Mouse (Mus musculus) embryonic facial prominence, embryonic 15.5 days (tissue): ENCODE results near the gene Usp10. TPM values are rescaled to one million over a fixed set of nuclear protein-coding genes. Genes with fewer than 3 reads are reported as not detected.

ENCODE experiments used
- ATAC-seq: fragments of 200-750 bp; cut with Nextera tagmentation; 2 replicates; pipeline ENCODE4 v1.8.0; 2017; ENCODE audit warnings: low read depth, moderate TSS enrichment; ENCODE audit not compliant: insufficient number of reproducible peaks, low FRiP score, low TSS enrichment
- H3K27ac ChIP-seq: fragments of 300-500 bp; sonication (generic); replicated peaks from 2 replicates; pipeline ENCODE4 v1.5.1; 2015; ENCODE audit warnings: mild to moderate bottlenecking, inconsistent platforms
- H3K27me3 ChIP-seq: fragments of 300-500 bp; sonication (generic); 2 replicates; pipeline ENCODE4 v1.6.1; 2015; ENCODE audit warnings: inconsistent platforms
- H3K36me3 ChIP-seq: fragments of 300-500 bp; sonication (generic); 2 replicates; pipeline ENCODE4 v1.6.1; 2015; ENCODE audit warnings: mild to moderate bottlenecking, inconsistent platforms
- H3K4me1 ChIP-seq: fragments of 300-500 bp; sonication (generic); 2 replicates; pipeline ENCODE4 v1.6.1; 2015; ENCODE audit warnings: inconsistent platforms
- H3K4me2 ChIP-seq: fragments of 300-500 bp; sonication (generic); replicated peaks from 2 replicates; pipeline ENCODE4 v1.6.1; 2015; ENCODE audit warnings: mild to moderate bottlenecking, inconsistent platforms
- H3K4me3 ChIP-seq: fragments of 300-500 bp; sonication (generic); replicated peaks from 2 replicates; pipeline ENCODE4 v1.5.1; 2015; ENCODE audit warnings: mild to moderate bottlenecking, inconsistent platforms
- H3K9ac ChIP-seq: fragments of 300-500 bp; sonication (generic); 2 replicates; pipeline ENCODE4 v1.6.1; 2015; ENCODE audit warnings: inconsistent platforms
- H3K9me3 ChIP-seq: fragments of 300-500 bp; sonication (generic); replicated peaks from 2 replicates; pipeline ENCODE4 v1.6.1; 2016; ENCODE audit warnings: inconsistent platforms
- WGBS: fragments of 180-500 bp; shearing (Covaris S2); methylation state at CpG from one replicate; pipeline ENCODE4 v1.1.7; 2015; 5-methylcytosine and 5-hydroxymethylcytosine counted together
- polyA plus RNA-seq: library from polyadenylated mRNA; unstranded; fragments of >200 nt; fragmentation: Nextera tagmentation; extraction: Ambion mirVana; gene quantifications from 2 replicates; pipeline ENCODE4 v1.2.1, GENCODE M21; 2015

Usp10 gene
- polyA plus RNA-seq, 1 experiment from 2014 or later: 111 TPM

DNA sequence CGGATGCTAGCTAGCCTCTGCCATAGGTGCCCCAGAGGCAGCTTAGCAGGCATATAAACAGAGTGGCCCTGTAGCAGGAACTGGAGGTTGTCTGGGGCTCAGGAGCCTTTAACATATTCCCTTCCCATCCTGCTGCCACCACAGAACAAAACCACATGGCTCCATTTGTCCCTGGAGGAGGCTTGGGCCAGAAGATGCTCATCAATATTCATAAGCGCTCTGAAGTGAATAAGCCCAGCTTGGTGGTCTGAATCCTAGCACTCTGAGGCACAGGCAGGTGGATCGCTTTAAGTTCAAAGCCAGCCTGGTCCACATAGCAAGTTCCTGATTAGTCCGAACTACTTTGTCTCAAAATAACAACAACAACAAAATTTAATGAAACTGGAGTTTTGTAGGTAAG is 22.1 kb upstream of the Usp10 start:
- ATAC-seq: no peak
- Histone ChIP-seq H3K4me3 (no peak overlapping the region), H3K4me2 (no peak overlapping the region), H3K27me3 (peaks cover 3% of the 10 kb centered on the region; the same call in 1 of the 2 replicates), H3K4me1 (peaks cover 6% of the 10 kb centered on the region; the same call in 1 of the 2 replicates), H3K27ac (no peak overlapping the region), H3K9me3 (no peaks in the 10 kb centered on the region), H3K36me3 (no peaks in the 10 kb centered on the region), H3K9ac (no peak overlapping the region)
- 50% methylated on average over 4 of the region's 4 CpGs for WGBS

DNA sequence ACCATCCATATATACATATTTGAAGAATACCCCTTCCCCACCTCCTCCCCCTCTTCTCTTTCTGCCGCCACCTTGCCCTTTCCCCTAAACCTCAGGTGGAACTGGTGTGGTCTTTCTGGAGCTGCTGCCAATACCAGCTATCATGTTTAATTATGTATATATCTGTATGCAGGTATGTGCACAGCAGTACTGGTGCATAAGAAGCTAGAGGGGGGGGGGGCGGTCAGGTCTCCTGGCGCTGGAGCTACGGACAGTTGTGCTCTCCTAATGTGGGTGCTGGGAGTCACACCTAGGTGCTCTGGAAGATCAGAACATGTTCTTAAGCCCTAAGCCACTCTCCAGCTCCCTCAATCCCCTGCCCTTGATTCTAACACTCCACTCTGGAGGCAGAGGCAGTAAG is 13.1 kb upstream of the Usp10 start:
- H3K9ac ChIP-seq: no peak overlapping the region
- H3K36me3 ChIP-seq: no peaks in the 10 kb centered on the region
- peaks cover 21% of the 10 kb centered on the region for H3K27me3 ChIP-seq
- no peak overlapping the region for H3K4me3 ChIP-seq
- H3K9me3 ChIP-seq: no peaks in the 10 kb centered on the region
- H3K4me1 ChIP-seq: no peaks in the 10 kb centered on the region
- ATAC-seq: no peak
- H3K27ac ChIP-seq: no peak overlapping the region
- H3K4me2 ChIP-seq: no peak overlapping the region
- 76% methylated on average over 4 of the region's 4 CpGs for WGBS

DNA sequence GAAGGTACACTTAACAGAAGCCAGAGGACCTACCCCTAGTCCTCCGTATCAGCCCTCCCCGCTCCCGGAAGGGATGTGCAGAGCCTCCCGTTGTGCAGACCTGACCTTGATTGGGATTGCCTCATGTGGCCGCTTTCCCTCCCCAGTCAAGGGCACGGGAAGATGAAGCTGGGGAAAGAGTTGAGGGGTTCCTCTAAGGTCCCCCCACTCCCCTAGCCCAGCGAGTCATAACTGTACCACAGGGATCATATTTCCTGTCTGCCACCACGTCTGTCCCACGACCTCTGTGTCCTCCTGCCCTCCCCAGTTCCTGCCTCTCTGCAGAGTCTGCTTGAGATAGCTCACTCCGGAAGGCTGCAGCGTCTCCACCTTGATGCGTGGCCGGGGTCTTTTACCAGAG is 12.2 kb upstream of the Usp10 start:
- Histone ChIP-seq H3K9ac (no peak overlapping the region), H3K4me2 (no peak overlapping the region), H3K4me3 (no peak overlapping the region), H3K4me1 (no peaks in the 10 kb centered on the region), H3K9me3 (no peaks in the 10 kb centered on the region), H3K36me3 (no peaks in the 10 kb centered on the region), H3K27me3 (peaks cover 21% of the 10 kb centered on the region), H3K27ac (no peak overlapping the region)
- ATAC-seq: no peak
- 13% methylated on average over 13 of the region's 13 CpGs for WGBS

DNA sequence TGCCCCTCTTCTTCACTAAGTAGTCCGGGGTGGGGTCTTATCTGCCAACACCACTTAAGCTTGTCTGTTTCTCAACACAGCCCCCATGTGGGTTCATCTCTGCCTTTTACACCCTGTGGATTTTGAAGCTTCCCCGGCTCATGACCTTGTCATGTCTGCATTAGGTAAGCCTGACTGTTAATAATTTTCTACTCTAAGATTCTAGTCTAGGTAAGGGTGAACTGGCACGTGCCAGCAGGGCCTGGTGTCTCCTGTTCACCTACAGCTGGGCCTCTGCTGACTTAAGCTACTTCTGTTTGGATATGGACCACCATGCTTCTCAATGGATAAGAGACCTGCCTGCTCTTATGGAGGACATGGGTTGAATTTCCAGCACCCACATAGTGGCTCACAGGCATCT is 8.8 kb upstream of the Usp10 start:
- WGBS: 82% methylated on average over 3 of the region's 3 CpGs
- H3K4me1 ChIP-seq: no peaks in the 10 kb centered on the region
- no peak overlapping the region for H3K27ac ChIP-seq
- H3K4me2 ChIP-seq: no peak overlapping the region
- H3K36me3 ChIP-seq: no peaks in the 10 kb centered on the region
- no peak overlapping the region for H3K9ac ChIP-seq
- peaks cover 21% of the 10 kb centered on the region for H3K27me3 ChIP-seq
- H3K4me3 ChIP-seq: no peak overlapping the region
- no peak for ATAC-seq
- no peaks in the 10 kb centered on the region for H3K9me3 ChIP-seq

DNA sequence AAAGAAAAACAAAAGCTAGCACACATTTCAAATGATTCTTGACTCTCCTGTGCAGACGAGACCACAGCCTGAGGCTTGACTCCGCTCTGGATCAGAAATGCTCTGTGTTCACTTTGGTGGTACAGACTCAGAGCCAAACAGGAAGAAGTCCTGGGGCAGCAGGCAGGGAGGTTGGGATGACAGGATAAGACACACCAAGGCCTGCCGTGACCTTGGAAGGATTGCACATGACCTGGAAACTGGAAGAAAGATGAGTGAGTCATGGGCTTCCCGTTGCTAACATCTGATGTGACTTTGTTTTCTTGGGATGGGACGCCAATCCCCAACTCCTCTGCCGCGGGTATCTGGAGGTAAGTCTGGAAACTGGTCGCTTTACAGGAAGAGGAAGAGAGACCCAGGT is 8.2 kb upstream of the Usp10 start:
- H3K4me1 ChIP-seq: no peaks in the 10 kb centered on the region
- no peak overlapping the region for H3K9ac ChIP-seq
- peaks cover 20% of the 10 kb centered on the region for H3K27me3 ChIP-seq
- H3K9me3 ChIP-seq: no peaks in the 10 kb centered on the region
- H3K4me2 ChIP-seq: no peak overlapping the region
- no peak overlapping the region for H3K4me3 ChIP-seq
- no peaks in the 10 kb centered on the region for H3K36me3 ChIP-seq
- 60% methylated on average over 8 of the region's 8 CpGs for WGBS
- ATAC-seq: no peak
- H3K27ac ChIP-seq: no peak overlapping the region

DNA sequence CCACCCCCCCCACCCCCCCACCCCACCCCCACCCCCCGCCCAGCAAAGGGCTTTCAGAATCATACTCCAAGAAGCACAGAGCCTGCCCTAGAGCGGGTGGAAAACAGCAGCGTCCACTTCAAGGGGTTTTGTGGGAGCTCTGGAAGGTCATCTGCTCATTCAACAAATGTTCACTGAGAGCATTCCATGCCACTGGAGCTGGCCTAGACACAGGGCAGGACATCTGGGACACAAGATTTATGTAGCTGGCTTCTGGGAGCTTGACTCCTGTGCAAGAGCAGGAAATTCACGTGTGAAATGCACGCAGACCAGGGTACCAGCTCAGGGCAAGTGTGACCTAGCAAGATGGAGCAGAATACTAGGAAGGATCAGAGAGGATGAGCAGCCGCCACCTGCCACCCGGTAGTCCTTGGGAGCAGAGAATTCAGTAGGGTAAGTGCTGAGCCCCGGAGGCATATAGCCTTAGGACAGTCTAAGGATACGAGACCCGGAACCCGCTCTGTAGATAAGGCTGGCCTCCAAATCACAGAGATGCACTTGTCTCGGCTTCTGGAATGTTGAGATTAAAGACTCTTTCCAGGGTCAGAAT is 5.7 kb upstream of the Usp10 start:
- Histone ChIP-seq H3K4me3 (no peak overlapping the region), H3K27ac (no peak overlapping the region), H3K4me2 (no peak overlapping the region), H3K27me3 (no peaks in the 10 kb centered on the region), H3K36me3 (no peaks in the 10 kb centered on the region), H3K4me1 (no peaks in the 10 kb centered on the region), H3K9me3 (no peaks in the 10 kb centered on the region), H3K9ac (no peak overlapping the region)
- 56% methylated on average over 12 of the region's 12 CpGs for WGBS
- no peak for ATAC-seq

DNA sequence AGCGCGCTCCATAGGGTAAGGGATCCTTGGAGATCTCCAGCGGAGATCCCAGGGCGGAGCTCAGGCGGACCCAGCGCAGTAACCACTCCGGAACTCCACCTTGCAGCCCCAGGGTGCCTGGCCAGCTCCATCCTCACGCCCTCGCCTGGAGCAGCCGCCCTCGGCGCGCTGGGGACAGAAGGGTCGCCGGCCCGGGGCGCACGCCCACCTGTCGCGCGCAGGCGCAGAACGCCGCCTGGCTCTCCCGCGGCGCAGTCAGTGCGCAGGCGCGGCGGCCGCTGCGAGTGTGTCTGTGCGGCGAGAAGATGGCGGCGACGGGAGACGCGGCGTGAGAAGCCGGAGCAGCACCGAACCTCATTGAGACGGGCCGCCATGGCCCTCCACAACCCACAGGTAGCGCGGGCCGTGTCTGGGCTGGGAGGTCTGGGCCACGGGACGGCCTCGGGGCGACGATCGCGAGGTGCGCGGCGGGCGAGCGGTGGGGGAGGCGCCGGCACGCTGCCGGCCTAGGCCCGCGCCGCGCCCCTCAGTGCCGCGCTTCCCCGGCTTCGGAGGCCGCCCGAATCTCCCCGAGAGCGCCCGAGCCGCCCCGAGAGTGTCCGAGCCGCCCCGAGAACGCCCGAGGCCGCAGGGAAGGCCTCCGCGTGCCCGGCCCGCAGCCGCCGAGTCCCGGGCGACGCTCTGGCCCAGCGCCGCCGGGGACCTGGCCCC is 542 bp downstream of the Usp10 start, which contains the start of gene Gm20388:
Gm20388 (plus strand) TSS at position 295 of the 711 bp plus-strand sequence.
- no peaks in the 10 kb centered on the region for H3K36me3 ChIP-seq
- peaks cover 3% of the 10 kb centered on the region; the same call in 1 of the 2 replicates for H3K27me3 ChIP-seq
- peak within 1 kb of the TSS; percentile 98 for H3K4me2 ChIP-seq
- WGBS: under 1% methylated on average over 96 of the region's 97 CpGs
- H3K27ac ChIP-seq: peak within 1 kb of the TSS; percentile 95
- H3K9ac ChIP-seq: peak within 1 kb of the TSS; percentile 94
- peaks cover 38% of the 10 kb centered on the region for H3K4me1 ChIP-seq
- H3K4me3 ChIP-seq: peak within 1 kb of the TSS; percentile 93
- peak; percentile 96 for ATAC-seq
- H3K9me3 ChIP-seq: no peaks in the 10 kb centered on the region

DNA sequence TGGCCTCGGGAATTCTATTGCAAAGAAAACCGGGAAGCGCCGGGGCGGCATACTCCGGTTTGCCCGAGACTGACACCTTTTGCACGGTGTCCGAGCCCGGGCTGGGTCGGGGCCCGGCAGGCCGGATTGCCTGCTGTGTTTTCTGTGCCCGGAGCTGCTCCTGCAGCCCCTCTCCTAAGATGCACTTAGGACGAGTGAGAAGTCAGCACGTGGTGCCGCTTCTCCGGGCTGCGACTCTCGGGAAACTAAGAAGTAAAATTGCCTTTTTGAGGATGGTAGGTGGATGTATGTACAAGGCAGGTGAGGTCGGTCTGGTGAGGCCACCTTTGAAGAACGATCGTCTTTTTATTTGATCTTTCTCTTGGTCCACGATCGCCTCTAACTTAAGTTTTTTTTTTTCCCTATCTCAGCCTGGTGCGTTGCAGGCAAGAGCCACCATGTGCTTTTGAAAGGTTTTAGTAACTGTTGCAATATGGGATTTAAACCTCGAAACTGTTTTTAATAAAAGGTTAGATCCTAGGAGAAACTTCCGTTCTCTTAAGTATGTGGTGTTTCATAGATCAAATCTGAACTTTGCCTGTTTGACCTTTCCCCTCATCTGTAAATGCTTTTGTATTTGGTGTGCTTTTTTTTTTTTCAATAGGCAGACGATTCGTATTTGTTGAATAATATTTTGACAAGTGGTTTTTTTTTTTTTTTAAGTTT is 1.2 kb downstream of the Usp10 start:
- under 1% methylated on average over 30 of the region's 30 CpGs for WGBS
- Histone ChIP-seq H3K4me1 (peaks cover 41% of the 10 kb centered on the region), H3K27ac (peak overlapping the region; percentile 95), H3K27me3 (peaks cover 3% of the 10 kb centered on the region; the same call in 1 of the 2 replicates), H3K9me3 (no peaks in the 10 kb centered on the region), H3K4me2 (peak overlapping the region; percentile 98), H3K4me3 (peak overlapping the region; percentile 93), H3K36me3 (no peaks in the 10 kb centered on the region), H3K9ac (peak overlapping the region; percentile 94)
- peak; percentile 69; the same call in 1 of the 2 replicates for ATAC-seq

DNA sequence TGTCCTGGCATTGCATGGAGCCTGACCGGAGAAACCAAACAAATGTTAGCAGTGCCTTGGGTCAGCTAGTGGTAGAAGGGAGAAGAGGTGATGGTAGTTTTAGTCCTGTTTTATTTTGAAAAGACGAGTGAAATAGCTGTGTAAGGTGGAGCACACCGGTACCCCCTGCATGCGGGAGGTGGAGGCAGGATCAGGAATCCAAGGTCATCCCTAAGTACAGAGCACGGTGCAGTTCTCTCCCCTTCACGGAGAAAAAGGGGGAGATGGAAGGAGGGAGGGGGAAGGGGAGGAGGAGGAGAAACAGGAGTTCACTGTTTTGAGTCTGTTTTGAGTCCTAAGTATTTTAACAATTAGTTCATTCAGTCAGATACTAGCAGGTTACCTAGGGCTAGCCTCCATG is 2.5 kb downstream of the Usp10 start:
- H3K4me1 ChIP-seq: peaks cover 54% of the 10 kb centered on the region
- WGBS: 43% methylated on average over 6 of the region's 6 CpGs
- H3K4me2 ChIP-seq: peak overlapping the region; percentile 98
- H3K9me3 ChIP-seq: no peaks in the 10 kb centered on the region
- H3K9ac ChIP-seq: no peak overlapping the region
- H3K36me3 ChIP-seq: no peaks in the 10 kb centered on the region
- no peak overlapping the region for H3K27ac ChIP-seq
- peak overlapping the region; percentile 93; the same call in 1 of the 2 replicates for H3K4me3 ChIP-seq
- ATAC-seq: no peak
- H3K27me3 ChIP-seq: peaks cover 3% of the 10 kb centered on the region; the same call in 1 of the 2 replicates

DNA sequence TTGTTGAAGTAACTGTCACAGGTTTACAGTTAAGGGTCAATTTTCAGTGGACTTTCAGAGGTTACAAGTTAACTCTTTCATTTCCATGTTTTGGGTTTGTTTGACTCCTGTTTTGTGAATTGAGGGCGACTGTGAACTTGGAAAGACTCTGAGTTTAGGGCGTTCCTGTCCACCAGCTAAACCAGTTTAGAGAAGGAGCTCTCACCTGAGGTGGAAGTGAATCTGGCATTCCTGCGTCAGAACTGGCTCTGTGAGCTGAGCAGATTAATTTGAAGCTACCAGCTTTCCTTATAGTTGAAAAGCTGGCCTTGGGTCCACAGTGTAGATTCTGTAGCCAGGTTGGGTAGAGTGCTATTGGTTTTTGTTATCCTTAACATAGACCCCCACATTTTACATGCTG is 3.0 kb downstream of the Usp10 start:
- Histone ChIP-seq H3K9ac (no peak overlapping the region), H3K36me3 (no peaks in the 10 kb centered on the region), H3K27me3 (peaks cover 3% of the 10 kb centered on the region; the same call in 1 of the 2 replicates), H3K9me3 (no peaks in the 10 kb centered on the region), H3K4me3 (no peak overlapping the region), H3K27ac (0 out of 2 replicates have a peak overlapping the region, but pooled peaks have one; percentile 28), H3K4me2 (peak overlapping the region; percentile 98; the same call in 1 of the 2 replicates), H3K4me1 (peaks cover 54% of the 10 kb centered on the region)
- ATAC-seq: no peak
- 51% methylated on average over 3 of the region's 3 CpGs for WGBS

DNA sequence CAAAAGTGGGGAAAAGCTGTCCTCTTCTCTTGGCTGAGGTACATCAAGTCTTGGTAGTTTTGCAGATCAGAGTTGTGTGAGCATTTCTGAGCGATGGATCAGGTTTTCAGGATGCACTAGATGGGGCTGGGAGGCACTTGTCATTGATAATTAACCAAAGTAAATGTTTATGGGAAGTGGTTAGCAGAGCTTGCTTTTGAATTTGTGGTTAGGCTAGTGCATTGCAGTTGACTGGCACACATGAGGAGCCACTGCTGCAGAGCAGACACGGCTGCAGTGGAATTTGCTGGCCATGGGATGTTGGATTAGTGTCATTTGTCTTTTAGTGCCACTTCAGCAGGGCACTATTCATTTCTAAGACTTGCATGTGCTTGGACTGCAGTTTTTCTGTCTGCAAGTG is 4.0 kb downstream of the Usp10 start:
- H3K4me3 ChIP-seq: no peak overlapping the region
- peaks cover 54% of the 10 kb centered on the region for H3K4me1 ChIP-seq
- H3K9ac ChIP-seq: no peak overlapping the region
- no peaks in the 10 kb centered on the region for H3K36me3 ChIP-seq
- no peak overlapping the region for H3K27ac ChIP-seq
- WGBS: 31% methylated on average over 2 of the region's 2 CpGs
- peaks cover 3% of the 10 kb centered on the region; the same call in 1 of the 2 replicates for H3K27me3 ChIP-seq
- no peak for ATAC-seq
- no peak overlapping the region for H3K4me2 ChIP-seq
- H3K9me3 ChIP-seq: no peaks in the 10 kb centered on the region
